Mouse (Mus musculus) megakaryocyte, embryonic 14.5 days (primary cell): ENCODE results near the gene Efna1. TPM values are rescaled to one million over a fixed set of nuclear protein-coding genes. Genes with fewer than 3 reads are reported as not detected.

Experiments
- H3K27me3 ChIP-seq: replicated peaks from 2 replicates; pipeline ENCODE3; 2012; ENCODE audit warnings: inconsistent platforms
- H3K36me3 ChIP-seq: replicated peaks from 2 replicates; pipeline ENCODE3; 2012; ENCODE audit warnings: low read length, inconsistent platforms, mixed read lengths
- H3K4me1 ChIP-seq: 2 replicates; pipeline ENCODE4 v1.6.1; 2012; ENCODE audit warnings: inconsistent platforms
- H3K4me3 ChIP-seq: replicated peaks from 2 replicates; pipeline ENCODE3; 2012; ENCODE audit warnings: moderate library complexity, mild to moderate bottlenecking, inconsistent platforms
- H3K9me3 ChIP-seq: 2 replicates; pipeline ENCODE4 v1.6.1; 2012; ENCODE audit warnings: inconsistent platforms
- FLI1 ChIP-seq: IDR thresholded peaks from 2 replicates; pipeline ENCODE4 v1.6.1; 2012; ENCODE audit warnings: low read length, inconsistent platforms, mixed read lengths
- GATA1 ChIP-seq: IDR thresholded peaks from 3 replicates; pipeline ENCODE4 v1.6.1; 2012; ENCODE audit warnings: mixed read lengths, low read length, inconsistent platforms, borderline replicate concordance
- polyA plus RNA-seq: library from polyadenylated mRNA; stranded (reverse); fragments of >175 nt; gene quantifications from 2 replicates; pipeline ENCODE4 v1.2.3, GENCODE M21; 2012; ENCODE audit warnings: low replicate concordance; ENCODE audit not compliant: insufficient read depth

Efna1 gene
- polyA plus RNA-seq, 1 experiment: 0.16 TPM

DNA sequence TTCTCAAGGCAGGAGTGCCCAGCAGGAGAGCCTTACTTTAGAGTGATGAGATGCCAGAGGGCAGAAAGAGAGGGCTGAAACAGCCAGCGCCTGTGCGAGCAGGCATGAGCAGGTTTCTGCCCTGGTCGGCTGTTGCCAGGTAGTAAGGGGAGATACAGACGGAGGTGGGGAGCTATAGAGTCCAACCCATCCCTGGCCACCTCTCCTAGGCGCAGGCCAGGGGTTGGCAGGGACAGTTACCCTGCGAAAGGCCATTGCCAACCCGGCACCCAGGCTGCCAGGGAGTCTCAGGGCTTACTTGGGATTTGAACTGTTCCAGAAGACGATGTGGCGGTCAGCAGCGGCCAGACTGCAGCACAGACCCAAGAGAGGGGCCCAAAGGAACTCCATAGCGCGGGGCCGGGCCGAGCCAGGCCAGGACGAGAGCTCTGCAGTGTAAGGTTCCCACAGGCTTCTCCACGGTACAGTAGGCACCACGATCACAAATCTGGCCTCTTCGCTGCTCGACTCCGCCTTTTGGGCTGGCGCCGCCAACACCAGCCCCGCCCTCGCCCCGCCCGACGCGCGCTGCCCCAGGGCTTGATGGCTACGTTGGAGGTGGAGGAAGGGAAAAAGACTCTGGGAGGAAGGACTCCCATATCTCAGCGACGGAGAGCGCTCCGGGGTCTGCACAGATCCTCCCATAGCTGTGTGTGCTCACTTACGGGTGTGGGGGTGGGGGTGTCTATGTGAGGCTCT lies 1.6 kb downstream of the Efna1 start:
- TF ChIP-seq GATA1 (no peak), FLI1 (no peak)
- Histone ChIP-seq H3K36me3 (no peaks in the 10 kb centered on the region), H3K4me3 (peak overlapping the region; percentile 90), H3K27me3 (peaks cover 87% of the 10 kb centered on the region), H3K4me1 (peaks cover 41% of the 10 kb centered on the region), H3K9me3 (no peaks in the 10 kb centered on the region)

DNA sequence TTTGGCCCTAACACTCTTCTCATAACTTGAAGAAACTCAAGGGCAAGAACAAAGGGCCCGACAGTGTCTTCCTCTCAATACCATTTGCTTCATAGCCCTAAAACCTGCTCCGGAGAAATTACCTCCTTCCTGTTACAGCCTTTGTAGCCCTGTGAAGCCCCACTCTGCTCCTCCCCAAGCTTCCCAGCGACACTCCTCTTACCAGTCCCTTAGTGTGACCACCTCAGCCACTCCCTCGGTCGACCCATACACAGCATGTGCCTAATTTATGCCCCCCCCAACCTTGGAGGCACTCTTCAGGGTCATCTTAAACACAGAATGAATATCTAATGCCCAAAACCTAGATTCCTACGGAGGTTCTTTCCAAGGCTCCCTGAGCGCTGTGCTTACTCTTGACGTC lies 2.3 kb downstream of the Efna1 start:
- H3K27me3 ChIP-seq: peaks cover 80% of the 10 kb centered on the region
- no peak overlapping the region for H3K4me3 ChIP-seq
- no peaks in the 10 kb centered on the region for H3K9me3 ChIP-seq
- H3K4me1 ChIP-seq: peaks cover 41% of the 10 kb centered on the region
- H3K36me3 ChIP-seq: no peaks in the 10 kb centered on the region
- TF ChIP-seq GATA1 (no peak), FLI1 (no peak)

GRCm38 (mm10) chr3:89278107-89278506 lies 2.8 kb downstream of the Efna1 start:
- Histone ChIP-seq H3K4me3 (peak overlapping the region; percentile 6), H3K27me3 (peaks cover 81% of the 10 kb centered on the region), H3K36me3 (no peaks in the 10 kb centered on the region), H3K4me1 (peaks cover 41% of the 10 kb centered on the region), H3K9me3 (no peaks in the 10 kb centered on the region)
- TF ChIP-seq GATA1: no peak
- TF ChIP-seq FLI1: no peak

DNA sequence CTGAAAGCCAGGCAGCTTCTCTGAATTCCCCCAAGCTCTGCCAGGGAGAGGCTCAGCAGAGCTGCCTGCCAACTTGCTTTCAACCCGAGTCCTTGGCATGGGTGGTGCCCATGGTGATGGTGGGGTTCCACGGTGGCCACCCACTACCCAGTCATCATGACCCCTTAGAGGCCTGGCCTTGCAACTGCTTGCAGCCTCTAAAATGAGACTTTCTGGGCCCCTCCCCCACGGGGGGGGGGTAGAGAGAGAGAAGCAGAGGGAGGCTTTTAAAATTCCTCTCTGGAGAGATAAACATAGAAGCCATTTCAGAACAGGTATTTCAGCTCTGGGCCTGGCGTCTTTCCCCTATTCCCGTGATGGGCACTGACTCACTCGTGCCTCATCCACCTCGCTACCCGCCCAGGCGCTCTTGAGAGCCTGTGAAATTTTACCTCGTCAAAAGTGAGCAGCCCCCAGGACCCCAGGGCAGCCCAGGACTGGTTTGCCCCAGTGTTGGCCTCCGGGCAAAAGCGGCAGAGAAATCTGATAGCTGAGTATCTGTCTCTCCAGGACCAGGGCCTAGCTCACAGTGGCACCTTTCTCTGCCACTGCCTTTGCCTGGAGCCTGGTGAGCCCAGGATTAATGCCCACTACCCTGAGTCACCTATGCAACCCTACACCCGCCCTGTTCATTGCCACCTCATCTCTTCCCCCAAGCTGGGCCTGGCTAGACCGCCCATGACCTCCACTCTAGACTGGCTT lies 3.5 kb downstream of the Efna1 start:
- H3K4me1 ChIP-seq: peaks cover 45% of the 10 kb centered on the region
- H3K36me3 ChIP-seq: no peaks in the 10 kb centered on the region
- H3K9me3 ChIP-seq: no peaks in the 10 kb centered on the region
- peaks cover 81% of the 10 kb centered on the region for H3K27me3 ChIP-seq
- TF ChIP-seq FLI1: no peak
- TF ChIP-seq GATA1: no peak
- H3K4me3 ChIP-seq: no peak overlapping the region

- Histone ChIP-seq H3K27me3 (peaks cover 77% of the 10 kb centered on the region), H3K36me3 (no peaks in the 10 kb centered on the region), H3K4me3 (peak overlapping the region; percentile 25), H3K9me3 (no peaks in the 10 kb centered on the region), H3K4me1 (peaks cover 36% of the 10 kb centered on the region)
- TF ChIP-seq FLI1: no peak
These were observed 4.9 kb downstream of the Efna1 start for GRCm38 (mm10) chr3:89276061-89276460.

GRCm38 (mm10) chr3:89271760-89272159 lies 9.2 kb downstream of the Efna1 start:
- Histone ChIP-seq H3K4me1 (peaks cover 48% of the 10 kb centered on the region), H3K4me3 (no peak overlapping the region), H3K36me3 (peaks cover 9% of the 10 kb centered on the region), H3K27me3 (peaks cover 36% of the 10 kb centered on the region), H3K9me3 (no peaks in the 10 kb centered on the region)
- TF ChIP-seq GATA1 (no peak), FLI1 (no peak)

- Histone ChIP-seq H3K4me3 (peak overlapping the region; percentile 94), H3K36me3 (peaks cover 9% of the 10 kb centered on the region), H3K4me1 (peaks cover 57% of the 10 kb centered on the region), H3K9me3 (no peaks in the 10 kb centered on the region), H3K27me3 (peaks cover 27% of the 10 kb centered on the region)
- TF ChIP-seq FLI1 (no peak), GATA1 (no peak)
These were observed 10.1 kb downstream of the Efna1 start for GRCm38 (mm10) chr3:89270891-89271290.

DNA sequence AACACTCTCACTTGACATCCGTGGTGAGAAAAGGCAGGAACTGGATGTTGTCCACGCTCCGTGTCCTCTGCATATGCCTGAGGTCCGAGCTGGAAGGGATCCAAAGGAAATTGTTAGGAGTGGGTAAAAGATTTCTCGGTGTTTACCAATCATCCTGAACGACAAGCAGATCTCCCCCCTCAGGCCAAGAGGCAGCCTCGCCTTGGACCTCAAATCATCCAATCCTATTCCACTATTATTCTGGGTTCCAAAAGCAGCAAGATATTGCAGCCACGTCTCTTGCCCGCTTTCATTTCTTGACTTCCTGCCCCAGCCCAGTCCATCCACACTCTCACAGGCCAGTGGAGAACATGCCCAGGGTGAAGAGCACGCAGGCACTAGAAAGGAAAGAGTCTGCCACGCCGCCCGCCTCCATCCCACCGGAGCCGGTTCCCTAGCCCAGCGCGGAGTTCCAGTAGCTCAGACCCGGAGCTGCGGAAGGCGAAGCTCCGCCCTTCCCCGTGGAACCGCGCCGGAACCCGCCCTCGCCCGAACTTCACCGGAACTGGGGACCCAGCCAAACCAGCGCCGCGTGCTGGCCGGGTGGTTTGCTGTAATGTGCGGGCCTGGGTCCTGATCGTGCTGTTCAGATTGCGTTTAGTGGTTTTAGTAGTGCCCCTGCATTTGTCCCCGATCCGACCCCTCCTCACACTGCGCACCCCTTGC lies 10.7 kb downstream of the Efna1 start, which contains the start of gene Slc50a1:
Slc50a1 (minus strand) TSS at position 520 of the 705 bp plus-strand sequence.
- peak within 1 kb of the TSS; percentile 94 for H3K4me3 ChIP-seq
- H3K4me1 ChIP-seq: peaks cover 59% of the 10 kb centered on the region
- no peaks in the 10 kb centered on the region for H3K9me3 ChIP-seq
- peaks cover 21% of the 10 kb centered on the region for H3K27me3 ChIP-seq
- no peak for TF ChIP-seq FLI1
- TF ChIP-seq GATA1: no peak
- H3K36me3 ChIP-seq: peaks cover 9% of the 10 kb centered on the region

DNA sequence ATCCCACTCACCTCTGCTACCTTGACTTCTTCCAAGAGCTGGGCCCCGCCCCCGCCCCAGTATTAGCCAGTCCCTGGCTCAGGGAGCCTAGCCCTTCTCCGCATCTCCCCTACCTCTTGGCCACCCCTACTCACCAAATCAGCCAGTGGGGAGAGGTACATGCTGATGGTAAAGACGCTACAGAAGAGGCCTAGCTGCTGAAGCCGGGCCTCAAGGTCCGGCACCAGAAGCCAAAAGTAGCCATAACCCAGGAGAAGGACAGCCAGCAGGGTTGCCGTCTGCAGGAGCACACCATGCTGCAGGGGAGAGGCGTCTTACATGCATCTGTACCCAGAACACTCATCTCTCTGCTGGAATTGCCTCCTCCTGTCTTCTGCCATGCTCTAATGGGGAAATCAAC lies 12.0 kb downstream of the Efna1 start:
- H3K9me3 ChIP-seq: no peaks in the 10 kb centered on the region
- peak overlapping the region; percentile 94 for H3K4me3 ChIP-seq
- H3K36me3 ChIP-seq: peaks cover 9% of the 10 kb centered on the region
- H3K4me1 ChIP-seq: peaks cover 59% of the 10 kb centered on the region
- TF ChIP-seq FLI1: no peak
- TF ChIP-seq GATA1: no peak
- peaks cover 17% of the 10 kb centered on the region for H3K27me3 ChIP-seq

GRCm38 (mm10) chr3:89266439-89266893 lies 14.5 kb downstream of the Efna1 start:
- TF ChIP-seq GATA1 (no peak), FLI1 (0 out of 2 replicates have a peak, but pooled peaks have one; percentile 8)
- Histone ChIP-seq H3K27me3 (peaks cover 2% of the 10 kb centered on the region), H3K4me3 (peak overlapping the region; percentile 100), H3K36me3 (peaks cover 9% of the 10 kb centered on the region), H3K4me1 (peaks cover 65% of the 10 kb centered on the region), H3K9me3 (no peaks in the 10 kb centered on the region)
